Mouse (Mus musculus) forebrain, embryonic 11.5 days (tissue): Measurements from ENCODE around the gene Txlna. TPM values are rescaled to one million over a fixed set of nuclear protein-coding genes. Genes with fewer than 3 reads are reported as not detected.

Experiments
- ATAC-seq: fragments of 200-750 bp; cut with Nextera tagmentation; replicated peaks from 2 replicates; pipeline ENCODE4 v1.8.0; 2017; ENCODE audit warnings: moderate TSS enrichment; ENCODE audit not compliant: low FRiP score
- DNase-seq: peaks from one replicate; pipeline ENCODE4 v3.0.0-alpha.2; 2017; ENCODE audit warnings: low spot score
- H3K27ac ChIP-seq: fragments of 300-500 bp; sonication (generic); 2 replicates; pipeline ENCODE4 v1.5.1; 2014; ENCODE audit warnings: low read depth, low read length
- H3K27me3 ChIP-seq: fragments of 300-500 bp; sonication (generic); 2 replicates; pipeline ENCODE4 v1.6.1; 2014; ENCODE audit warnings: mild to moderate bottlenecking, low read length, mixed read lengths; ENCODE audit not compliant: control insufficient read depth, insufficient read depth
- H3K36me3 ChIP-seq: fragments of 300-500 bp; sonication (generic); 2 replicates; pipeline ENCODE4 v1.6.1; 2014; ENCODE audit warnings: mild to moderate bottlenecking, low read length, moderate library complexity, mixed read lengths; ENCODE audit not compliant: control insufficient read depth, insufficient read depth
- H3K4me1 ChIP-seq: fragments of 300-500 bp; sonication (generic); replicated peaks from 2 replicates; pipeline ENCODE4 v1.6.1; 2014; ENCODE audit warnings: low read length, mixed read lengths; ENCODE audit not compliant: control insufficient read depth, insufficient read depth
- H3K4me2 ChIP-seq: fragments of 300-500 bp; sonication (generic); 2 replicates; pipeline ENCODE4 v1.6.1; 2014; ENCODE audit warnings: low read depth, mild to moderate bottlenecking, low read length, moderate library complexity, mixed read lengths; ENCODE audit not compliant: severe bottlenecking
- H3K4me3 ChIP-seq: fragments of 300-500 bp; sonication (generic); 2 replicates; pipeline ENCODE4 v1.5.1; 2014; ENCODE audit warnings: low read depth, low read length
- H3K9ac ChIP-seq: fragments of 300-500 bp; sonication (generic); 2 replicates; pipeline ENCODE4 v1.6.1; 2014; ENCODE audit warnings: low read length
- H3K9me3 ChIP-seq: fragments of 300-500 bp; sonication (generic); 2 replicates; pipeline ENCODE4 v1.6.1; 2016; ENCODE audit warnings: low read length, mixed read lengths; ENCODE audit not compliant: control insufficient read depth
- WGBS: fragments of 180-500 bp; shearing (Covaris S2); extraction: QIAGEN DNeasy Blood & Tissue Kit; methylation state at CpG from one replicate; pipeline ENCODE4 v1.1.7; 2014; 5-methylcytosine and 5-hydroxymethylcytosine counted together
- polyA plus RNA-seq: library from polyadenylated mRNA; unstranded; fragments of >200 nt; fragmentation: Nextera tagmentation; extraction: Ambion mirVana; gene quantifications from 2 replicates; pipeline ENCODE4 v1.2.1, GENCODE M21; 2014

Gene Txlna
- polyA plus RNA-seq, 1 experiment from 2014 or later, result 115 TPM

- Histone ChIP-seq H3K9me3 (no peaks in the 10 kb centered on the region), H3K27ac (no peak overlapping the region), H3K9ac (no peak overlapping the region), H3K36me3 (peaks cover 3% of the 10 kb centered on the region; the same call in 1 of the 2 replicates), H3K27me3 (no peaks in the 10 kb centered on the region), H3K4me3 (no peak overlapping the region), H3K4me2 (no peak overlapping the region), H3K4me1 (peaks cover 7% of the 10 kb centered on the region)
- 95% methylated on average over 3 of the region's 3 CpGs for WGBS
- DNase-seq (no peak), ATAC-seq (no peak)
These were observed 24.2 kb downstream of the Txlna start for GRCm38 (mm10) chr4:129616631-129617030.

GRCm38 (mm10) chr4:129615801-129616290 is 25.0 kb downstream of the Txlna start:
- WGBS, result 91% methylated on average over 9 of the region's 9 CpGs
- H3K36me3 ChIP-seq, result peaks cover 3% of the 10 kb centered on the region; the same call in 1 of the 2 replicates
- H3K27ac ChIP-seq, result no peak overlapping the region
- H3K4me3 ChIP-seq, result no peak overlapping the region
- no peaks in the 10 kb centered on the region for H3K27me3 ChIP-seq
- no peak overlapping the region for H3K9ac ChIP-seq
- ATAC-seq (no peak), DNase-seq (no peak)
- H3K4me1 ChIP-seq, result peaks cover 7% of the 10 kb centered on the region
- no peaks in the 10 kb centered on the region for H3K9me3 ChIP-seq
- no peak overlapping the region for H3K4me2 ChIP-seq

- Histone ChIP-seq H3K27me3 (no peaks in the 10 kb centered on the region), H3K27ac (no peak within 1 kb of the TSS), H3K4me3 (no peak within 1 kb of the TSS), H3K4me1 (peaks cover 7% of the 10 kb centered on the region), H3K9ac (no peak within 1 kb of the TSS), H3K9me3 (no peaks in the 10 kb centered on the region), H3K36me3 (peaks cover 3% of the 10 kb centered on the region; the same call in 1 of the 2 replicates), H3K4me2 (no peak within 1 kb of the TSS)
- ATAC-seq (no peak), DNase-seq (no peak)
- 84% methylated on average over 6 of the region's 6 CpGs for WGBS
These were observed 26.8 kb downstream of the Txlna start, which contains the start of gene Dcdc2b for GRCm38 (mm10) chr4:129614093-129614492. Dcdc2b (minus strand) TSS chr4:129614257.

- no peak overlapping the region for H3K4me2 ChIP-seq
- ATAC-seq (no peak), DNase-seq (no peak)
- H3K27me3 ChIP-seq, result no peaks in the 10 kb centered on the region
- H3K4me3 ChIP-seq, result no peak overlapping the region
- WGBS, result 55% methylated on average over 4 of the region's 4 CpGs
- H3K36me3 ChIP-seq, result peaks cover 4% of the 10 kb centered on the region; the same call in 1 of the 2 replicates
- no peaks in the 10 kb centered on the region for H3K4me1 ChIP-seq
- H3K9me3 ChIP-seq, result no peaks in the 10 kb centered on the region
- no peak overlapping the region for H3K9ac ChIP-seq
- no peak overlapping the region for H3K27ac ChIP-seq
These were observed 30.4 kb downstream of the Txlna start for GRCm38 (mm10) chr4:129610472-129610871.

GRCm38 (mm10) chr4:129610026-129610425 is 30.8 kb downstream of the Txlna start:
- DNase-seq, result no peak
- H3K4me2 ChIP-seq, result no peak overlapping the region
- no peak overlapping the region for H3K4me3 ChIP-seq
- H3K27me3 ChIP-seq, result no peaks in the 10 kb centered on the region
- WGBS, result 91% methylated on average over 4 of the region's 4 CpGs
- H3K27ac ChIP-seq, result no peak overlapping the region
- no peaks in the 10 kb centered on the region for H3K9me3 ChIP-seq
- H3K9ac ChIP-seq, result no peak overlapping the region
- H3K4me1 ChIP-seq, result no peaks in the 10 kb centered on the region
- ATAC-seq, result no peak
- H3K36me3 ChIP-seq, result peaks cover 4% of the 10 kb centered on the region; the same call in 1 of the 2 replicates

- Histone ChIP-seq H3K27ac (no peak overlapping the region), H3K9me3 (no peaks in the 10 kb centered on the region), H3K4me3 (no peak overlapping the region), H3K4me2 (no peak overlapping the region), H3K9ac (no peak overlapping the region), H3K36me3 (peaks cover 4% of the 10 kb centered on the region; the same call in 1 of the 2 replicates), H3K27me3 (no peaks in the 10 kb centered on the region), H3K4me1 (no peaks in the 10 kb centered on the region)
- no peak for ATAC-seq
- 86% methylated on average over 12 of the region's 12 CpGs for WGBS
- no peak for DNase-seq
These were observed 31.7 kb downstream of the Txlna start for GRCm38 (mm10) chr4:129609139-129609631.

GRCm38 (mm10) chr4:129608426-129609025 is 32.3 kb downstream of the Txlna start:
- ATAC-seq, result peak; percentile 75
- H3K4me2 ChIP-seq, result no peak overlapping the region
- no peak overlapping the region for H3K4me3 ChIP-seq
- DNase-seq, result peak; percentile 88
- H3K27ac ChIP-seq, result no peak overlapping the region
- peaks cover 4% of the 10 kb centered on the region; the same call in 1 of the 2 replicates for H3K36me3 ChIP-seq
- WGBS, result 41% methylated on average over 7 of the region's 7 CpGs
- H3K4me1 ChIP-seq, result no peaks in the 10 kb centered on the region
- H3K27me3 ChIP-seq, result no peaks in the 10 kb centered on the region
- H3K9ac ChIP-seq, result no peak overlapping the region
- H3K9me3 ChIP-seq, result no peaks in the 10 kb centered on the region

- peak; percentile 89 for DNase-seq
- Histone ChIP-seq H3K27me3 (no peaks in the 10 kb centered on the region), H3K9ac (peak within 1 kb of the TSS; percentile 90), H3K9me3 (no peaks in the 10 kb centered on the region), H3K27ac (no peak within 1 kb of the TSS), H3K4me2 (peak within 1 kb of the TSS; percentile 81), H3K4me3 (peak within 1 kb of the TSS; percentile 98), H3K36me3 (no peaks in the 10 kb centered on the region; the same call in 1 of the 2 replicates), H3K4me1 (peaks cover 3% of the 10 kb centered on the region; the same call in 1 of the 2 replicates)
- peak; percentile 87 for ATAC-seq
- WGBS, result under 1% methylated on average over 74 of the region's 74 CpGs
These were observed 40.4 kb downstream of the Txlna start, which contains the start of the genes Eif3i and Tmem234 for GRCm38 (mm10) chr4:129600233-129601158. Eif3i (minus strand) TSS chr4:129600648. Tmem234 (plus strand) TSS chr4:129600668.
